Mouse (Mus musculus): Measurements from ENCODE around the gene Pitx2.

The Pitx2 gene

DNA sequence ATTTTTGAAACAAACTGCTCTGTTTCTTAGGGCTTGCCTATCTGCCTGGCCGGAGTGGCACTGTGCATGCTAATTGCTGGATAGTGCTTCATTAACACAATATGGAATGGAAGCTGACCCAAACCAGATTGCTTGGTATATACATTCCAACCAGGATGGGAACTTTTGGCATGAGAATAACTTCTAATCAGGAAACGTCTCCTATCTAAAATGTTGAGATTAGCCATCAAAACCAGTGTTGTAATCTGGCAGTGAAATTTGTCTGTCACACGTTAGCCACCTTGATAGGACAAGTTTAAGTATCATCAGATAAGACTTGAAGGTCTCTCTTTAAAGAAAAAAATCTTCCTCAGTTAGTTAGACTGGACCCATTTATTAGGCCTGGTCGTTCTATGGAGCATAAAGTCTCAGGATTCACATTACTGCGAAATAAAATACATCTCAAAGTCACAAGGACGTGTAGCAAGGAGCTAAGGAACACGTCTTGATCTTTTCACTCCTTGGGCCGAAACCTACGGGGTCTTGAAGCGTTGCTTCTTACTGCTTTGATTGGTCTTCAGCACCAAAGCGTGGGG lies 2.1 kb downstream of the Pitx2 start:
- peak in 1 of 2 experiments; percentile 2 for DNase-seq (ENCODE audit: low spot score in 2 of 2)

DNA sequence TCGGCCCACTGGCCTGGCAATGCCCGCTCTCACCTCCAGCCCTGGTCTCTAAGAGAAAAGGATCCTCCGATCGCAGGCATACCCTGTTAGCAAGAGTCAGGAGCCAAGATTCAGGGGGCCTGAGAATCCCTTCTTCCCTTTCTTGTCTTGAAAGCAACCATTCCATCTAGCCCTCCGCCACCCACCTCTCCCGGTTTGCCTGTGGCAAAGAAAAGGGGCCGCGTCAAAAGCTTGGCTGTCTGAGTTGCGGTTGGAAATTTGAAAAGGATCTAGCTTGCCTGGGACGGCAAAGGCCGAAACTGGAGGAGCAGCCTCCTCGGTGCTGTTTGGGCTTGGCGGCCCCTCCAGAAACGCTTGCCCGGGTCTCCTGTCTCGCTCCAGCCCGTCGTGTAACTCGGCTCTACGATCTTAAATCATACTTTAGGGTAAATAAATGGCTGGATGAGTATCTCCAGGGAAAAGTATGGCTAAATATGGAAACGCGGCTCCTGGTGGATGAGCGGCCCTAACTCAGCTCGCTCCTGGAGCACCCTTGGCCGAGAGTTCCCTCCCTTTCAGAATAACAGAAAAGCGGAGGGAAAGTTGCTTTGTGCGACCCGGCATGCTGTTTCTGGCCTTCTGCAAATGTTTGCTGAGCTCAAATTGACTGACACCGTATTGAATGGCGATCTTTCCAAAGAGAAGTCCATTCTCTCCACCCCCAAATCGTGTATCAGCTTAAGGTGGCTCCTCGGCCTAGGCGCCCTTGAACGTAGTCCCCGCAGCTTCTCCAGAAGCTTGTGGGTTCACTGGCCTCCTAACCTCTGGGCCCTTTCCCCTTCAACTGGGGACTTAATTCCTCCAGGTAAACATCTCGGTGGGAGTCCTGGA lies 3.4 kb downstream of the Pitx2 start:
- no peak for DNase-seq (ENCODE audit: low spot score in 2 of 2)

DNA sequence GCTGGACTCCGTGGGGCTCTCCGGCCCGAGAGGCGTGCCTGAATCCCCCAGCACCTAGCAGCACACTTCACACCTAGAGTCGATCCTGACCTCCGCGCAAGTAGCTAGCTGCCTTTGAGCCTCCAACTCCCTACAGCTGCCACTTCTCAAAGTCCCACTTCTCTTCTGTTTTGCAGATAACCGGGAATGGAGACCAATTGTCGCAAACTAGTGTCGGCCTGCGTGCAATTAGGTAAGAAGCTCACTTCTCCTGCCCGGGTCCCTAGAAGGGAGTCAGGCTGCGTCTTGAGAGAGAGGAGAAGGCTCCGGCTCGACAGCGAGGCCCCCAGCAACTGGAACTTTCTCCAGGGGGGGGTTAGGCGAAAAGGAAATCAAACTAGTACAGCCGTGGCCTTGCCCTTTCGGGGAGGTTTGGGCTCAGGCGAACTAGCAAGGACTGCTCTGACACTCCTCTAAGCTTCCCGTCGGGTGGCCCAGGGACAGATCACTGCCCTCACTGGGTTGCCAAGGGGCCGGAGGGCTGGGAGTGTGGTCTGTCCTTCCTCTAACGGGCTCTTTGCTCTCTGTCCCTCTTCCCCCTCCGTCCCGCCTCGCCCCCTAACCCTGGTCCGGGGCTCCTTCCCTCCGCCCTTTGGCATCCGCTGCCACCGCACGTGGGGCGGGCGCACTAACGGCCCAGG lies 4.2 kb downstream of the Pitx2 start:
- no peak for DNase-seq (ENCODE audit: low spot score in 2 of 2)

DNA sequence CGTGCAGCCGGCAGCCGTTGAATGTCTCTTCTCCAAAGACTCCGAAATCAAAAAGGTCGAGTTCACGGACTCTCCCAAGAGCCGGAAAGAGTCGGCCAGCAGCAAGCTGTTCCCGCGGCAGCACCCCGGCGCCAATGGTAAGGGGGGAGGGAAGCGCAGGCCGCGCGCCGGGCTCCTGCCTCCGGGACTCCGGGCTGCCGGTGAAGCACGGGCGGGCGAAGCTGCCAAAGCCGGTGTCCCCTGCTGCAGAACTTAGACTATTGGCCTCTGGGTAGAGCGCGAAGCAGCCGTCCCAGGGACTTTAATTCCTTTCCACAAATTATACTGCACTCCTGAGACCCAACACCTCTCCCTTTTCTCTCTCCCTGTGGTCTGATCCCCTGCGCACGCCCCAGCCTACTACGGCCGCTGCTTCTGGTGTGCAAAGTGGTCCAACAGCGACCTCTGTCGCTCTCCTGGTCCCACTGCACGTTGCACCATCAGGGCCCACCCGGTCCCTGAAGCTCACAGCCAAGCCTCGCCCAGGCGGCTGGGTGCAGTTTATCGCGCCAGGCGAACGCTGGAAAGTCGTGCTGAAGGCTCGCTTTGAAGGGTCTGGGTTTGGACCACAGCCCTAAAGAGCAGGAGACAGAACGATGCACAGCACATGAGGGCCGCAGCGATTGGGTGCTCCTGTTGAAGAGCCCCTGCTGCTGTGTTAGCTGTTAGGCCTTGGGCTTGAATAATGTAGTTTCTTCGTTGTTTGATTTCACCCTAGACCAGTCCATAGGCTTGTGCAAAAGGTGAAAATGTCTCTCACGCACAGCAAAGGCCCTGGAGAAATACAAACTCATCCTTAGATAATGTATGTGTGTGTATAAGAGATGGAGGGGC lies 5.0 kb downstream of the Pitx2 start:
- peak; percentile 76 to 79 for DNase-seq (ENCODE audit: low spot score in 2 of 2)

DNA sequence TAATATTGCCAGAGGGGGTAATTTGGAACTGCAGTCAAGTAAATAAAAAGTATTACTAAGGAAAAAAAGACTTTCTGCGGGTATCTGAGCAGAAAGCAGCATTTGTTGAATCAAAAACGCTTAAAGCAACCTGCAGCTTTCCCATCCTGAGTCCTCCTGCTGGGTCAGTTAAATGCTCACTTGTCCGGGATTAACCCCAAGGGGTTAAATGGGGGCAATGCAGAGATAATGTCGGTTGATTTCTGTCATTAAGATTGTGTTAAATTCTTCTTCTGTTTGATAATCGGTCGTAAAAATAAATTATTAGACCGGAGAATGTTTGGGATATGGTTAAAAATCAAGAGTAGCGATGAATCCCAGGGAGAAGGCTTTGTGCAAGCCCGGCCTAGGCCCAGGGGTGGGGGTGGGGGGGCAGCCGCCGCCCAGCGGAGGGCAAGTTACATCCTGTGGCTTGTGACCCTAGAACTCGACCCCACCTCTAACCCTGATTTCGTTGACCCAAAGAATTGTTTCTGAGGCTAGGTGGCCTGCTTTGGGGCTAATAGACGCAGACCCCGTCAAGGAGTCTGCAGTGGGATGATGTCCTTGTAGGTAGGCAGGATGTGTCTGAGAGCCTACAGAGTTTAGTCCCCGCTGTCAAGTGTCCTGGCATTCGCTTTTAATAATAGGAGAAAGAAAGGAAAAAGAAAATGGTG lies 6.0 kb downstream of the Pitx2 start:
- no peak for DNase-seq (ENCODE audit: low spot score in 2 of 2)

DNA sequence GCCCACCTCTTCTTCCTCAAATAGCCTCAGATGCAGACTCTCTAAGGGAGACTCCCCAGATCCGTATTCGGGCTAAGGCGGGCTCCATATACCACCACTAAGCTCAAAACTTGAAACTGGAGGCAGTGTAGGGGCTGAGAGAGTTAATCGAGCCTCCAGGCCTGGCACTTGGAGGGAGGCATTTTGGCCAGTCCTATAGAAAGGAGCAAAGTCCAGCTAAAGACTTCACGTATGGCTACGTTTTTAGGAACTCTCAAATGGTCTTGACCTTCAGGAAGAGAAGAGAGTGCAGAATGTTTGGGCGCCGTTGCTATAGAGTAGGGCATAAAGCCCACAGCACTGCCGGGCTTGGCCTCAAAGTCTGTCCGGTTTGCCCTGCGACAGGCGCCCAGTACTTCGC lies 7.1 kb downstream of the Pitx2 start:
- DNase-seq (ENCODE audit: low spot score in 2 of 2), result no peak

DNA sequence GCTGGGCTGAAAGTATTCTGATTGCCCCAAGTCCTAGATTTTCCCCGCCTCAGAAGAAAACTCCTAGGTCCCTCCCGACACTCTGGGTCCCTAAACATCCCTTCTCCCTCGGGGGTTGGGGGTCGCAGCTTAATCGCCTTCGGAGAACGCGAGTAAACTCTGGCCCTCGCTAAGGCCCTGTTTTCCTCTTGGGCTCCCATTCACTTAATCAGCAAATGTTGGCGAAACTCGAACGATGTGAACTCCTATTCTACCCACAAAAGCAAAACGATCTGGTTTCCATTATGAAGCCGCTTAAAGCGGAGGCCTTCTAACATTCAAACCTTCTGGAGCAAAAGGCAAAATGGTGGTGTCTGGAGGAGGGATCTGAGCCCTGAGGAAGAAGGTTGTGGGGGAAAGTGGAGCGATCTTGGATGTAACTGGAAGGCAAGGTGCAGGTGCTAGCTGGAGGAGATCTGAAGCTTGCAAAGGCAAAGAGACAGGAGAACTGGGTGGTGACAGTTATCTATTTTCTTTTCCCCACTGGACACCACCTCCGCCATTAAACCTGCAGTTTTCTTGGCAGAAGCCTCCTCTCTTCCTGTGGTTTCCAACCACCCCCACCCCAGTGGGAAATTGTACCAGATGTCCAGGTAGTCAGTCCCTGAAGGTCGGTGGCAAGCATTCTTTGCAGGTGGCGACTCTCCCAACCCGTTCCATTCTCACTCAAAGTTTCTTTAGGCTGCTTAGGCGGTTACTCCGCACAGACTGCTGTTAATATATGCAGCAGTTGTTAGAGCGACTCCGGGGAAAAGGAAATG lies 7.8 kb downstream of the Pitx2 start:
- no peak for DNase-seq (ENCODE audit: low spot score in 2 of 2)

DNA sequence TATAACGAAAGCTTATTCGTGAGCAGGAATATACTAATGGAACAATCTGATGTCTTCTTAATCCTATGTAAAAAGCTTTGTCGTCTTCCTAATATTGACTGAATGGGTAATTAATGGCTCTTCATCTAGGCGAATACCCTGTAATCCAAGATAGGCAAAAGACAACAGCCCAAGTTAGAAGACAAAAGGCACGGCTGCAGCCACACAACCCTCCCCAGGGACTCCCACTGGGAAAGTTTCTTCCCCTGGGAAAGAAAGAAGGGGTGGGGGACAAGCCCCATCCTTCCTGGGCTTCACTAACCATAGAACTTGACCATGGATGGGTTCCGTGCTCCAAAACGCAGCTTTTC lies 8.3 kb downstream of the Pitx2 start:
- no peak for DNase-seq (ENCODE audit: low spot score in 2 of 2)

DNA sequence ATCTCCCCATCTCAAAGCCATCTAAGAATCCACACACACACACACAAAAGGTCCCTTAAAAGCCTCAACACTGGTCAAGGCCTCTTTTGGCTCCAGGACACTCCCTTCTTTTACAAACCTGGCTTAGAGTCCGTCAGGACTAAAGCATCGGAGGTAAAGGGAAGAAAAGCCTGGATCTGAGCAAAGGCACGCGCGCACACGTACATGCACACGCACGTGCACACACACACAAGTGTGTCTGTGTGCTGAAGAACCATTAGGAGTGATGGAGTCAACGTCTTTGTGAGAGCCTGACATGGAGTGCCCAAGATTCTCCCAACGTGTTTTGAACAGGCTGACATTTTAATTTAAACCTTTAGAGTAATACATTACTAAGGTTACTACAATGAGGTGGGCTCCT lies 8.7 kb downstream of the Pitx2 start:
- no peak for DNase-seq (ENCODE audit: low spot score in 2 of 2)

DNA sequence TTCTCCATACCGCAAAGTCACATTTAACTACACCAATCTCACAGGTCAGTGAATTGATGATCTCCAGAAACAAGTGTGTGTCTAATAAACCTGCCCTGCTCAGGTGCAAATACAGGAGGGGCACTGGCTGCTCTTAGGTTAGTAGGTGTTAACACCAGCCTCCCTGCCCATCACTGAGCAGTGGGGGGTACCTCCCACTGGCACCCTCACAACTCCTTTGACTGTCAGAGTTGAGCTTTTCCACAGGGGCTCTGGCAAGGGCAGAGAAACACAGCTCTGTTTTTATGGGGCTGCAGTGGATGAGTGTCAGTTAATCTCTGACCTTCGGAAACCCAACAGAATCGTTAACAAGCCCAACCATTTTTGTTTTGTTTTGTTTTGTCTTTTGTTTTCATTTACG lies 9.6 kb downstream of the Pitx2 start:
- DNase-seq (ENCODE audit: low spot score in 2 of 2), result no peak

DNA sequence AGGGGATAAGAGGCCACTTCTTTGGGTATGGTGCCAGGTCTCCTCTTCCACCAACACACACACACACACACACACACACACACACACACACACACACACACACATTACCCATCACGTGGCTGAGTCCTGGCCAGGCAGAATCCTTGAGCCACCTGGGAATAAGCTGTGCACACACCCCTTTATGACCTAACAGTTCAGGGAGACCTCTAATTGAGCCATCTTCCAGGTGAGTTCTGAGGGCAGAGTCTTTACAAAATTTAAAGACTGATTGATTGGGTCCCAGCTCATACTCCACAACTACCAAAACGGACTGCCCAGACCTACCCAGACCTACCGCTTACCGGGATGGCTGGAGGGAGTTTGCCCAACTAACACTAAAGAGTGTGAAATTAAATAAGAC lies 10.1 kb downstream of the Pitx2 start:
- DNase-seq (ENCODE audit: low spot score in 2 of 2), result no peak

DNA sequence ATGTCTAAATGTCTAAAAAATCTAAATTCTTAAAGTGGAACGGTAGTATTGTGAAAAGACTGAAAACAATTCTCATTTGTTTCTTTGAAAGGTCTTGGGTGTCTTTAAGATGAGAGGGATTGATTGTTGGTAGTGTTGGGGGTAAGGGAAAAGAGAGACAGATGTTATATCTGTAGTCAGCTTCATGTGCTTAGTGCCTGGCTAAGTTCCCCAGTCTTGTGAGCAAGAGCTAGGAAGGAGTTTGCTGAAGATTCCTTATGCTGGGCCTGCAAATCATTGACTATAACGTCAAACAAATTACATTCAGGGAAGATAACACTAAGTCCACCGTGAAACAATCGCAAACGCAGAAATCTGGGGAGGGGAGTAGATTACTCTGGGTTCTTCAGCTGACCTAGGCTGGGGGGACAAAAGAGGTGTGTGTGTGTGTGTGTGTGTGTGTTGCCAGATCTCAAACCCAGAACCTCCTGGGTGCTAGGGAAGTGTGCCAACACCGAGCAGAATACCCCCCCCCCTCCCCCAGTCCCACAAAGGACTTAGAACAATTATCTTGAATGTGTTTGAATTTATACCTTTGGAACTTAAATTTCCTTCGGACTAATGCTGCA lies 12.5 kb downstream of the Pitx2 start:
- no peak for DNase-seq (ENCODE audit: low spot score in 2 of 2)

DNA sequence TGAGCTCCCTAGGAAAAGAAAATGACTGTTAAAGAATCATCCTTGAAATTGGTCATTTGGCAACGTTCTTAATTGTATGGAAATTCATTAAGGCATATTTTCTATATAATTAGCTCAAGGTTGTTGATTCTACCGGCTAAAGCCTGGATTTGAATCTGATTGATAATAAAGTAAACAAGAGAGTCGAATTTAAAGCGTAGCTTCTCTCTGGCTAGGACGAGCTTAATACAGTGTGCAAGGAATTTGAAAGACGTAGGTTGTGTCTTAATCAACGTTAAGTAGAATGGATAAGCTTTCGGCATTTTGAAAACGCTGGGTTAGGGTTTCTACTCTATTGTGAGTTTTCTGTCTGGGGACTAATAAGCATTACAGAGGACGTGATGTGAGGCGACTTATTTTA lies 13.1 kb downstream of the Pitx2 start:
- no peak for DNase-seq (ENCODE audit: low spot score in 2 of 2)

DNA sequence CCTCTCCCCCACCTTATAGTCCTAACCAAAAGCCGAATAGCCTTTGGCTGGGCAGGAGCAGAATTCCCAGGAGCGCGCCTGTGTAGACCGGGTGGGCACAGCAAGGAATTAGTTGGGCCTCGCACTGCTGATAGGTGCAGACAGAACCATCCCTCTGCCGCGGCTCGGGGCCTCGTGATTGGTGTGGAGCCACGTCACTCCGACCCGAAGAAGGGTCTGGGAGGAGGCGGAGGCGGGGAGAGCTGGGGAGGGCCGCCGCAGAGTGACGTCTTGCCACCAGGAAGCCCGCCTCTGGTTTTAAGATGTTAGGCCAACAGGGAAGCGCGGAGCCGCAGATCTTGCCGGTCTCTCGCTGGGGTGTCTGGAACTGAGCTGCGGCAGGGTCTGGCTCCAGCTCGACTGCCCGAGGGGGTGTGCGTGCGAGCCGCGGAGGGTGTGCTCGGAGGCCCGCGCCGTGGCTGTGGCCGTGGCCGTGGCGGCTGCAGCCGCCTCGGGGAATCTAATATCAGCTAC lies 14.0 kb downstream of the Pitx2 start:
- no peak for DNase-seq (ENCODE audit: low spot score in 2 of 2)

DNA sequence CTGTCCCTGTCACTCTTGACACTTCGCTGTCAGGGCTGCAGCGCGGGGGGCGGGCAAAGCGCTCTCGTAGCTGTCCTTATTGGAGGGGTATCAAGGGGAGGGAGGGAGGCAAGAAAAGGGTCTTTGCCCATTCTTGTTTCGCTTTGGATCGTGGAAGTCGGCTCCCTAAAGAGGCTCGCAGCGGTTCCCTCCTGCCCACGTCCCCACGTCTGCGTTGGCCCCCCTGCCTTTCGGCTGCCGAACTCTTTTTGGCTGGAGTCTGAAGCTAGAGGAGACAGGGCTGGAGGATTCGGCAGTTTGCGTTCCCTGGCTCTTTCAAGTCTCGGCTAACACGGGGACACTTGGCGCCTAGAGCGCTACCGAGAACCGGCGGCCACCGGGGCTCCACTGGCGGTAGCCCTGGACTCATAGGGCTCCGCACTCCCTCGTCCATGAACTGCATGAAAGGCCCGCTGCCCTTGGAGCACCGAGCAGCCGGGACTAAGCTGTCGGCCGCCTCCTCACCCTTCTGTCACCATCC lies 14.5 kb downstream of the Pitx2 start:
- no peak for DNase-seq (ENCODE audit: low spot score in 2 of 2)

DNA sequence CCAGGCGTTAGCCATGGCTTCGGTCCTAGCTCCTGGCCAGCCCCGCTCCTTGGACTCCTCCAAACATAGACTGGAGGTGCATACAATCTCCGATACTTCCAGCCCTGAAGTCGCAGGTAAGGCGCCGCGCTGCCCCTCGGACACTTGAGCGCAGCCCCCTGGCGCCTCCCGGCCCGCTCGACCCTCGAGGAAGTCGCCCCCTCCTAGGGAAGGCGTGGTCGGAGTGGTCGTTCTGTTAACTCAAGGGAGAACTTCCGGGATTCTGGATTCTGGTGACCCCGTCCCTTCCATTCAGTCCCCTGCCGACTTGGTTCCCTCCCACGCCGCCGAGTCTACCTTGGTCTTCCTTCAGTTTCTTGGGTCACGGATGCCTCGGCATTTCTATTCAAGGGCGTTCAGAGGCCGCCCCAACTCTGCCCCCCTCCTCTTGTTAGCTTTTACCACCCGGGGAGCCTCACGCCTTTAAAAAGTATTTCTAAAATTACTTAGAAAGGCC lies 15.0 kb downstream of the Pitx2 start:
- DNase-seq (ENCODE audit: low spot score in 2 of 2), result no peak

DNA sequence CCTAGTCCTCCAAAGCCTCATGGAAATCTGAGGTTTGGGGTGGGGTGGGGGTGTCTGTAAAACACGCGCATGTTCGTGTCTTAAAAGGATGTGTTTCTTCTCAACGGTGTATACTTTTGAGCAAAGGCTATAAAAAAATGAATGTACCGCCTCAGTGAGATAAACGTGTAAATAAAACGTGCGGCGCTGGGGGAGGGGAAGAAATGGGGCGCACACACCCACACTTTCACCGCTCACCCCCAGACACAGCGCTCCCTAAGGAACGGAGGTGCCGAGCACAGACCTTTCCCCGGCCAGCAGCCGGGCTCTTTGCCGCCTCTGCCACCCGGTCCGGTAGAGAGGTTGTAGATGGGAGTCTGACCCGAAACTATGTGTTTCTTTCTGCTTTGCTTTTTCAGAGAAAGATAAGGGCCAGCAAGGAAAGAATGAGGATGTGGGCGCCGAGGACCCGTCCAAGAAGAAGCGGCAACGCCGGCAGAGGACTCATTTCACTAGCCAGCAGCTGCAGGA lies 15.6 kb downstream of the Pitx2 start:
- DNase-seq (ENCODE audit: low spot score in 2 of 2), result no peak

DNA sequence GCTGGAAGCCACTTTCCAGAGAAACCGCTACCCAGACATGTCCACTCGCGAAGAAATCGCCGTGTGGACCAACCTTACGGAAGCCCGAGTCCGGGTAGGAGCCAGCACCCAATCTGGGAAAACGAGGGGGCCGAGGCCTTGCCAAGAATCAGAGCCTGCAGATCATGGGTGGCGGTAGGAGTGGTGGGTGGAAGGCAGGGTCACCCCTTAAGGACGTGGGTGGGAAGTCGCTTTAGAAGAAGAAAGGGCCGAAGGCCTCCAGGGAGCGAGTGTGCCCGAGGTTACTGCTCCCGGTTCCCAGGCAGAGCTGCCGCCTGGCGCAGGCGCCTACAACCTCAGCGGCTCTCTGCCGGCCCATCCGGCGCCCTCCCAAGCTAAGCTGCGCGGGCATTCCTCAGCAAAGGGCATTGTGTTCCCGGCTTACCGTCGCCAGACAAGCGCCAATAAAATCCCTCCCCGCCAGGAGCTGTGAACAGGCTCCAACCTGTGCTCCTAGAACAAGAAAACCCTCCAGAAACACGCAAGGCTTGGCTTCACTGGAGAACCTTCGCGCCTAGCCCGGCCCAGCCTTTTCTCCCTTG lies 16.2 kb downstream of the Pitx2 start:
- DNase-seq (ENCODE audit: low spot score in 2 of 2), result no peak

DNA sequence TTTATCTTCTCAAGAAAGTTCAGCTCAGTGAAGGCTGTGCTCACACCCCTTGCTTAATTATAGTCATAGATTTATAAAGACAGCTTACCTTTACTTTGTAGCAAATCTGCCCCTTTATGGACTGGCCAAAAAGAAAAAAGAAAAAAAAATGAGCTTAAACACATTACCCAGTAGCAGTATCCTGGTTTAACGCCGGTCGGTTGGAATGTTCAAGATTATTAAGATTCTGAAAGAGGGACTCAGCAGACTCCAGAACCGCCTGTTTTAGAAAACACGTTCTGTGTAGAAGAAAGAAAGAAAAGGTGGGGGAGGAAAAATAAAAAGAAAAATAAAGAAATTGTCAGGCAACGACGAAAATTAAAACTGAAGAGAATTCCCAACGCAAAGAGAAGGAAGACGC lies 16.8 kb downstream of the Pitx2 start:
- DNase-seq (ENCODE audit: low spot score in 2 of 2), result no peak
